Mouse (Mus musculus): ENCODE data around the gene Atf7.

- no peak for TF ChIP-seq CTCF (conservative IDR thresholded peaks at IDR 0.05; ENCODE audit: insufficient read depth, insufficient read length, low read depth, low read length)
- TF ChIP-seq POLR2A (IDR thresholded peaks at IDR 0.05; ENCODE audit: low read depth, low read length) = no peak
Measured at GRCm38 (mm10) chr15:102508336-102508735, 116.9 kb downstream of the Atf7 start.

Data from kidney, adult 2 months (tissue).